32 mouse cellular contexts compared by ENCODE assay signal in genomic region chr11:6823176-6823575, GRCm38 (mm10). TPM values are rescaled to one million over a fixed set of nuclear protein-coding genes. Genes with fewer than 3 reads are reported as not detected.
DNase-seq lines count a peak whose midpoint lies in the region; ATAC-seq and TF ChIP-seq lines count a peak whose summit lies in the region.
"Had no signal": no experiment of that assay in that cellular context is flagged by ENCODE, and none has a peak within 500 bp of the region (broad histone marks: within the 10 kb centered on the region; RNA-seq: fewer than 3 reads in every experiment).

No protein-coding gene starts in this region.

- no peak for TF ChIP-seq EP300 in MEL (IDR thresholded peaks at IDR 0.05; ENCODE audit: low read depth in 1 of 2, low read length in 2 of 2)

- no peak overlapping the region for H3K4me3 ChIP-seq in forebrain, embryonic 15.5 days
- no peak overlapping the region for H3K4me3 ChIP-seq in forebrain, embryonic 14.5 days (ENCODE audit: low read depth, low read length)
- H3K4me3 ChIP-seq in kidney, embryonic 16.5 days (ENCODE audit: low read length), result no peak overlapping the region
- H3K4me3 ChIP-seq in MEL (ENCODE audit: control insufficient read depth in 1 of 2, insufficient read depth in 1 of 2, low read depth in 2 of 2, low read length in 2 of 2), result no peak overlapping the region
- H3K4me3 ChIP-seq in embryonic facial prominence, embryonic 13.5 days, result no peak overlapping the region
- H3K4me3 ChIP-seq: forebrain, embryonic 10.5 days; forebrain, embryonic 13.5 days; heart, embryonic 10.5 days; heart, embryonic 13.5 days; hindbrain, embryonic 10.5 days; hindbrain, embryonic 13.5 days; intestine, embryonic 15.5 days had no signal

- H3K4me1 ChIP-seq in forebrain, embryonic 15.5 days, result no peaks in the 10 kb centered on the region
- no peaks in the 10 kb centered on the region for H3K4me1 ChIP-seq in forebrain, embryonic 14.5 days (ENCODE audit: control insufficient read depth, insufficient read depth, low read length)
- H3K4me1 ChIP-seq in kidney, embryonic 16.5 days (ENCODE audit: insufficient read depth, low read length), result no peaks in the 10 kb centered on the region
- H3K4me1 ChIP-seq in MEL (ENCODE audit: control insufficient read depth in 1 of 2, insufficient read depth in 2 of 2, low read length in 2 of 2), result no peaks in the 10 kb centered on the region
- no peaks in the 10 kb centered on the region for H3K4me1 ChIP-seq in embryonic facial prominence, embryonic 13.5 days
- H3K4me1 ChIP-seq: forebrain, embryonic 13.5 days; heart, embryonic 10.5 days; heart, embryonic 13.5 days; hindbrain, embryonic 10.5 days; hindbrain, embryonic 13.5 days; intestine, embryonic 15.5 days had no signal

- ATAC-seq in forebrain, embryonic 15.5 days (replicated peaks), result 0 out of 2 replicates have a peak, but pooled peaks have one; percentile 16
- no peak for ATAC-seq in forebrain, embryonic 14.5 days
- ATAC-seq in kidney, embryonic 16.5 days (ENCODE audit: low FRiP score, low TSS enrichment), result 0 out of 2 replicates have a peak, but pooled peaks have one; percentile 39
- 0 out of 2 replicates have a peak, but pooled peaks have one; percentile 20 for ATAC-seq in embryonic facial prominence, embryonic 13.5 days (ENCODE audit: insufficient number of reproducible peaks, insufficient read depth, low FRiP score, low TSS enrichment, low read depth)
- ATAC-seq: forebrain, embryonic 13.5 days; hindbrain, embryonic 16.5 days; intestine, embryonic 15.5 days had no signal

- H3K4me2 ChIP-seq in forebrain, embryonic 15.5 days (replicated peaks), result no peak overlapping the region
- no peak overlapping the region for H3K4me2 ChIP-seq in forebrain, embryonic 14.5 days (ENCODE audit: low read length)
- H3K4me2 ChIP-seq in kidney, embryonic 16.5 days (replicated peaks; ENCODE audit: low read depth, low read length), result no peak overlapping the region
- H3K4me2 ChIP-seq in embryonic facial prominence, embryonic 13.5 days, result no peak overlapping the region
- H3K4me2 ChIP-seq: forebrain, embryonic 13.5 days; heart, embryonic 13.5 days; hindbrain, embryonic 13.5 days; intestine, embryonic 15.5 days had no signal

- no peak for TF ChIP-seq POLR2A in MEL (IDR thresholded peaks at IDR 0.05; ENCODE audit: control insufficient read depth in 1 of 2, insufficient read depth in 1 of 2, low read depth in 1 of 2, low read length in 2 of 2, poor library complexity in 1 of 2)

- no peaks in the 10 kb centered on the region for H3K79me2 ChIP-seq in MEL (ENCODE audit: control insufficient read depth, insufficient read depth, low read length, poor library complexity)

- no peaks in the 10 kb centered on the region for H3K9me3 ChIP-seq in forebrain, embryonic 15.5 days
- H3K9me3 ChIP-seq in forebrain, embryonic 14.5 days (replicated peaks; ENCODE audit: control insufficient read depth, low read length), result no peaks in the 10 kb centered on the region
- no peaks in the 10 kb centered on the region for H3K9me3 ChIP-seq in kidney, embryonic 16.5 days (ENCODE audit: low read length)
- no peaks in the 10 kb centered on the region for H3K9me3 ChIP-seq in MEL (replicated peaks; ENCODE audit: insufficient read depth, low read length)
- H3K9me3 ChIP-seq in embryonic facial prominence, embryonic 13.5 days, result no peaks in the 10 kb centered on the region
- H3K9me3 ChIP-seq: forebrain, embryonic 10.5 days; forebrain, embryonic 13.5 days; G1E; heart, embryonic 10.5 days; heart, embryonic 13.5 days; hindbrain, embryonic 10.5 days; hindbrain, embryonic 13.5 days; intestine, embryonic 15.5 days had no signal

- whole genome bisulfite sequencing in forebrain, embryonic 15.5 days, result 86% methylated on average over 2 of the region's 2 CpGs
- 95% methylated on average over 2 of the region's 2 CpGs for WGBS in forebrain, embryonic 14.5 days
- WGBS in kidney, embryonic 16.5 days, result 83% methylated on average over 2 of the region's 2 CpGs
- WGBS in embryonic facial prominence, embryonic 13.5 days, result 76% methylated on average over 2 of the region's 2 CpGs

- TF ChIP-seq RAD21 in MEL (IDR thresholded peaks at IDR 0.05; ENCODE audit: low read depth, low read length), result no peak

- no peak for TF ChIP-seq CTCF in MEL (IDR thresholded peaks at IDR 0.05 in 2 of 3, conservative IDR thresholded peaks at IDR 0.05 in 1 of 3; ENCODE audit: control insufficient read depth in 1 of 3, insufficient read depth in 1 of 3, low read depth in 2 of 3, low read length in 3 of 3, poor library complexity in 1 of 3, severe bottlenecking in 1 of 3)

- no peaks in the 10 kb centered on the region for H3K36me3 ChIP-seq in forebrain, embryonic 15.5 days
- H3K36me3 ChIP-seq in forebrain, embryonic 14.5 days (ENCODE audit: control insufficient read depth, insufficient read depth, low read length), result no peaks in the 10 kb centered on the region
- H3K36me3 ChIP-seq in kidney, embryonic 16.5 days (ENCODE audit: insufficient read depth, low read length), result no peaks in the 10 kb centered on the region
- H3K36me3 ChIP-seq in MEL (ENCODE audit: control insufficient read depth in 1 of 2, insufficient read depth in 2 of 2, low read length in 2 of 2), result no peaks in the 10 kb centered on the region
- no peaks in the 10 kb centered on the region for H3K36me3 ChIP-seq in embryonic facial prominence, embryonic 13.5 days
- H3K36me3 ChIP-seq: forebrain, embryonic 10.5 days; G1E; heart, embryonic 10.5 days; heart, embryonic 13.5 days; hindbrain, embryonic 10.5 days; hindbrain, embryonic 13.5 days; intestine, embryonic 15.5 days had no signal

- no peak for DNase-seq in forebrain, embryonic 14.5 days (ENCODE audit: low spot score)
- DNase-seq in kidney, postnatal 10 days, result no peak
- DNase-seq in MEL (ENCODE audit: low read depth, low spot score), result no peak
- no peak for DNase-seq in gastrocnemius, adult 18-20 months (ENCODE audit: low spot score)
- DNase-seq: adrenal gland, adult 2 months; adrenal gland, postnatal 14 days; B cell, adult 2 months; cerebellum, adult 11 months; cerebellum, adult 2 months; cerebellum, adult 9-11 months; cerebellum, postnatal 25 days; gastrocnemius, postnatal 10 days; gastrocnemius, postnatal 36 days; heart, adult 18-20 months; heart, postnatal 36 days; kidney, adult 11 months had no signal

- no peak overlapping the region for H3K27ac ChIP-seq in forebrain, embryonic 15.5 days (replicated peaks)
- H3K27ac ChIP-seq in forebrain, embryonic 14.5 days (ENCODE audit: low read depth, low read length), result no peak overlapping the region
- H3K27ac ChIP-seq in kidney, embryonic 16.5 days (ENCODE audit: low read length), result no peak overlapping the region
- no peak overlapping the region for H3K27ac ChIP-seq in MEL (ENCODE audit: control insufficient read depth, low read depth, low read length)
- no peak overlapping the region for H3K27ac ChIP-seq in embryonic facial prominence, embryonic 13.5 days
- H3K27ac ChIP-seq: forebrain, embryonic 10.5 days; forebrain, embryonic 13.5 days; heart, embryonic 10.5 days; heart, embryonic 13.5 days; hindbrain, embryonic 10.5 days; hindbrain, embryonic 13.5 days; intestine, embryonic 15.5 days had no signal

- no peak overlapping the region for H3K9ac ChIP-seq in forebrain, embryonic 15.5 days (replicated peaks)
- no peak overlapping the region for H3K9ac ChIP-seq in forebrain, embryonic 14.5 days (ENCODE audit: low read length)
- H3K9ac ChIP-seq in kidney, embryonic 16.5 days (replicated peaks; ENCODE audit: low read length), result no peak overlapping the region
- no peak overlapping the region for H3K9ac ChIP-seq in MEL (ENCODE audit: control insufficient read depth, low read depth, low read length, poor library complexity, severe bottlenecking)
- H3K9ac ChIP-seq in embryonic facial prominence, embryonic 13.5 days, result no peak overlapping the region
- H3K9ac ChIP-seq: forebrain, embryonic 13.5 days; heart, embryonic 13.5 days; hindbrain, embryonic 13.5 days; intestine, embryonic 15.5 days had no signal

- no peaks in the 10 kb centered on the region for H3K27me3 ChIP-seq in forebrain, embryonic 15.5 days
- no peaks in the 10 kb centered on the region for H3K27me3 ChIP-seq in forebrain, embryonic 14.5 days (replicated peaks; ENCODE audit: control insufficient read depth, insufficient read depth, low read length)
- no peaks in the 10 kb centered on the region for H3K27me3 ChIP-seq in kidney, embryonic 16.5 days (ENCODE audit: insufficient read depth, low read length)
- H3K27me3 ChIP-seq in MEL (ENCODE audit: control insufficient read depth in 1 of 2, insufficient read depth in 2 of 2, low read length in 2 of 2), result no peaks in the 10 kb centered on the region
- H3K27me3 ChIP-seq in embryonic facial prominence, embryonic 13.5 days, result no peaks in the 10 kb centered on the region
- H3K27me3 ChIP-seq: forebrain, embryonic 13.5 days; heart, embryonic 13.5 days; hindbrain, embryonic 13.5 days; intestine, embryonic 15.5 days had no signal

TF ChIP-seq in MEL, 35 proteins besides CTCF, POLR2A, EP300 and RAD21:
- TF ChIP-seq POLR2AphosphoS5 (IDR thresholded peaks at IDR 0.05; ENCODE audit: borderline replicate concordance, low read depth, low read length), result peak; percentile 54; the same call in 1 of the 2 replicates
- no peak for TF ChIP-seq MXI1 (IDR thresholded peaks at IDR 0.05; ENCODE audit: low read depth, low read length)
TF ChIP-seq in MEL: peak in this region for 1.

RNA-seq across cellular contexts. Expression of gene Gm11983, which starts 14.3 kb away (rescaled TPM):
- not detected in 2 replicates for polyA plus RNA-seq in forebrain, embryonic 15.5 days (2015; fragmentation: Nextera tagmentation; extraction: Ambion mirVana)
- not detected in 2 replicates for polyA plus RNA-seq in forebrain, embryonic 14.5 days (2014; fragmentation: Nextera tagmentation; extraction: Ambion mirVana)
- not detected in 2 replicates for polyA plus RNA-seq in kidney, embryonic 16.5 days (2015; fragmentation: Nextera tagmentation; extraction: Ambion mirVana)
- not detected in 2 replicates for total RNA-seq in MEL (2012; rRNA removed)
- not detected for polyA plus RNA-seq in MEL (2012; ENCODE audit: insufficient read depth in 1 of 2, insufficient read length in 2 of 2, low read depth in 1 of 2, low replicate concordance in 2 of 2, missing spikeins in 1 of 2)
- polyA plus RNA-seq in embryonic facial prominence, embryonic 13.5 days (2015; fragmentation: Nextera tagmentation; extraction: Ambion mirVana), result not detected in 2 replicates
- not detected for total RNA-seq in gastrocnemius, adult 18-20 months (2021)
- total RNA-seq: adrenal gland, adult 2 months; adrenal gland, postnatal 14 days; adrenal gland, postnatal 4 days; CH12.LX; common myeloid progenitor, adult 5-6 weeks; gastrocnemius, postnatal 10 days; gastrocnemius, postnatal 36 days; heart, adult 18-20 months; heart, postnatal 36 days had no signal
- polyA plus RNA-seq: adrenal gland, adult 2 months; cerebellum, adult 2 months; forebrain, embryonic 10.5 days; forebrain, embryonic 13.5 days; G1E; heart, embryonic 10.5 days; heart, embryonic 13.5 days; heart, postnatal 0 days; hindbrain, embryonic 10.5 days; hindbrain, embryonic 13.5 days; hindbrain, embryonic 16.5 days; intestine, embryonic 15.5 days had no signal
